Mouse (Mus musculus): ENCODE data around the gene Olfr1322.

The Olfr1322 gene

DNA sequence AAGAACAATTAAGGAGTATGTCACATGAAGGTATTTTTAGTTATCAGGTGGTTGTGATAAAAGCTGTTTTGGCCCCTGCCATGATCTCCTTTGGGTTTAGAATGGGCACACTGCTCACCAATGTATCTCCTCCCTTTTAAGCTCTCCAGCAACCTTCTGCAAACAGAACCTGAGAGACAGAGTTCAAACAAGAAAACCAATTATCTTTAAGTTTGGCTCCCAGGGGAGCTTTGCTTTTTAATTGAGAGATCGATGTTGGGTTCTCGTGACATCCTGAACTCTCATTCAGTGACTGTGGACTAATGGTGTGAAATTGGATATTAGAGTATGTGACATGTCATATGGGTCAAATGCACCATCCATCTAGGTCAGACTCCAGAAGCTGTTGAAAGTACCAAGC, at the start of gene Olfr1322:
Olfr1322 (minus strand) TSS at position 101 of the 400 bp plus-strand sequence.
- DNase-seq, result no peak

DNA sequence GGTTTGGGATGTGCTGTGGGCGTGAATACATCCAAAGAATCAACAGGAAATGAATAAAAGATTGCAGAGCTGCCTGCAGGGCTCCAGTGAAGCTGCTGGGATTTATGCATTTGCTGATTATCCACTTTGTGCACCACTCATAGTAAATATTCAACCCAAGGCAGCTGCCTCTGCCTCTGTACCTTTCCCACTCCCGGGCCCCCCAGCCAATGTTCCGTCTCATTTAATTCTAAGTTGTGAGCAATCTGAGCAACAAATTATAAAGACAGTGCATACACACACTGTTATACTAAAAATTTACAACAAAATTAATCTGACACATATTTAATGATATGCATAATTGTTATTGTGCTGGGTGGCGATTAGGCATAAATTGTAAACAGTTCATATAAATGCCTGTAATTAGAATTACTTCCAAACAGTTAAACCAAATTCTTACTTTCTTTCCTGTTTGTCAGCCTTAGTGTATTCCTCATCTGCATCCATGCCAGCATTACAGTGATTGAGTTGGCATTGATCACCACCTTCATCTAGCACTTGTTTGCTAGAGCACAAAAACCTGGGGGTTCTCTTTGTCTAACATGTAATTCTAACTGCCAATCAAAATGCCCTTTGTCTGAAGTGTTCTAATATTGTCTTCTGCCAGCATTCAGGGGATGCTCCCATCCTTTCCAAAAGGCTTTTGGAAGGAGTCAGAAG, 13.5 kb downstream of the Olfr1322 start:
- DNase-seq, result no peak

Measured in spleen, adult 18-20 months (tissue).